Mouse (Mus musculus) adrenal gland, adult 18-20 months (tissue): Measurements from ENCODE around the gene Usp34. TPM values are rescaled to one million over a fixed set of nuclear protein-coding genes. Genes with fewer than 3 reads are reported as not detected.
"Not testable (repeated sequence)": the region's sequence is repeated elsewhere in the genome, so short reads cannot be mapped to it uniquely, and the experiment has no call there.

ENCODE experiments used
- DNase-seq, 2 experiments: peaks; one replicate each; pipeline ENCODE4 v3.0.0; 2021 to 2022; ENCODE audit warnings: low spot score in 2 of 2
- long read RNA-seq, 2 experiments: library from polyadenylated mRNA; stranded (forward); transcript quantifications; one replicate each; pipeline ENCODE4 v2.0.0; 2021
- total RNA-seq, 2 experiments: library from RNA; stranded (reverse); gene quantifications; 1 replicate in 1 of 2; 2 replicates in 1 of 2; pipeline ENCODE4 v1.2.3; 2021

Gene Usp34
- 10 to 100 TPM; 46.7 to 55.6 TPM for total RNA-seq
- long read RNA-seq, experiment 1, partial matches to known transcripts, result 2 of 3 reads
- long read RNA-seq, experiment 1, other reads (novel, unspliced or antisense), result 1 of 3 reads
- long read RNA-seq, experiment 2, partial matches to known transcripts, result 7 of 14 reads
- long read RNA-seq, experiment 2, other reads (novel, unspliced or antisense), result 7 of 14 reads

DNA sequence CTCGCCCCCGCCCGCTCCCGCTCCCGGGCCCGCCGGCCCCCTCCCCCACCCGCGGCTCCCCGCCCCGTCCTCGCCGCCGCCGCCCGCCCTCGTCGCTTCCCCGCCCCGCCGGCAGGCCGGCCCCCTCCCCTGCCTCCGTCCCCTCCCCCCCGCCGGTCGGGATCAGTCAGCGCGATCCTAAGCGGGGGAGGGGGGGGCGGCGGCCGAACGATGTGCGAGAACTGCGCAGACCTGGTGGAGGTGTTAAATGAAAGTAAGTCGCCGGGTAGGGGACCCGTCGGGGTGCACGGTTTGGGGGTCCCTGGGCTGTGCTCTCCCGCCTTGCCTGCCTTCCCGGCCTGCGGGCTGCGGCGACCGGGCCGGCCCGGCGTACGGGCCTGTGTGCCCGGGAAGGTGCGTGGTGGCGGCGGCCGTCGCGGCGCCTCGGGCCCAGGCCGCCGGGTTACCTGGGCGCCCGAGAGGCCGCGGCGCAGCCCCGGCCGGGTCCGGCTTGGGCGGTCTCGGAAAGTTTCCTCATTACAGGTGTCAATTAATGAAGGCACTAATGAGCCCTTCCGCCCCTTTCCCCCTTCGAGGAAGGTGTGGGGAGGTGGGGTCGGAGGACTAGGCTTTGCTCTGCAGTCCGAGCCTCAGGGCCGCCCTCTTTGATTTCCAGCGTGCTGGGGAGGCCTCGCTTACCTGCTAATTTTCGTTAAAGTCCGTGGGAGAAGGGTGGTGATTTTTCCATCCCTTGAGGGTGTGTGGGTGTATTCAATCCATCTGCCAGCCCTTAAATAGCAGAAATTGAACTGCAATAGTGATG lies at the start of gene Usp34:
Gene Usp34 (plus strand): TSS at position 132 of the 802 bp plus-strand sequence.
- peak; percentile 63 to 75 for DNase-seq

DNA sequence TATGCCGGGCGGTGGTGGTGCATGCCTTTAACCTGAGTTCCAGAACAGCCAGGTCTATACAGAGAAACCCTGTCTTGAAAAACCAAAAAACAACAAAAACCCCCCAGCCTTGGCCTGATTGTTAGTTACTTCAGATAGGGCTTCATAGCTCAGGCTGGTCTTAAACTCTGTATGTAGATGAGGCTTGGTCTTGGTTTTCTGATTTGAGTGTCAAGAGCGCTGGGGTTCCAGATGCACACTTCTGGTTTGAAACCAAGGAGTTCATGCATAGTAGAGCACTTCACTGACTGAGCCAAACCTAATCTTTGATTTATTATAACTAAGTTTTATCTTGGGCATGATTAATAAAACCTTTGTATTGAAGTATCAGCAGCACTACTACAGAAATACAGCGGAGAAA lies 47.6 kb upstream of the Usp34 start:
- no peak for DNase-seq

DNA sequence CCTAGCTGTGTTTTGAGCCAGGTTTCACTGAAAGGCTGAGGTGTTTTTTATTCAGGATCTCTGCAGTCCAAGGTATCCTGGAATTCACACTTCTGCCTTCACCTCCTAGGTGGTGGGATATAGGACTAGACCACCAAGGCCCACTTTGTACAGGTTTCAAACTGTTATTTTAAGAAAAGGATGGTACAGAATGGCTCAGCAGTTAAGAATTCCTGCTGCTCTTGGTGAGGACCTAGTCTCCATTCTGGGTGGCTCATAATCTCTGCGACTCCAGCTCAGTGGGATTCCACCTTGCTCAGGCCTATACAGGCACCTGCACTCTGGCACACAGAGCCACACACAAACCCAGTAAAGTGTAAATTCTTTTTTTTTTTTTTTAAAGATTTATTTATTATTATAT lies 47.2 kb upstream of the Usp34 start:
- no peak for DNase-seq

DNA sequence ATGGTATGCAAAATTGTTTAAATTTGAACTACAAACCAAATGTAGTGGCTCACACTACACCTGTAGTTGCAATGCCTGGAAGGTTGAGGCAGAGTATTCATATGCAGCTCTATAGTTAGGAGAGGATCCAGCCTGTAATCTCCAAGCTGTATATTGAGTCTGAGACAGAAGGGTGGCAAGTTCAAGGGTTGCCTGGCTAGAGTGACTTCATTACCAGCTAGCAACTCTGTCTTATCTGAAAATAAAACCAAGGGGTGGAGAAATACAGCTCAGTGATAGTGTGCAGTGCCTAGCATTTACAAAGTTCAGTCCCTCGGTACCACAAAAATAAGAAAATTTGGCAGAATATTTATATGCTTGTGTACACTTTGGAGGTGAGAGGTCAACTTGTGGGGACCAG lies 46.5 kb upstream of the Usp34 start:
- no peak for DNase-seq

DNA sequence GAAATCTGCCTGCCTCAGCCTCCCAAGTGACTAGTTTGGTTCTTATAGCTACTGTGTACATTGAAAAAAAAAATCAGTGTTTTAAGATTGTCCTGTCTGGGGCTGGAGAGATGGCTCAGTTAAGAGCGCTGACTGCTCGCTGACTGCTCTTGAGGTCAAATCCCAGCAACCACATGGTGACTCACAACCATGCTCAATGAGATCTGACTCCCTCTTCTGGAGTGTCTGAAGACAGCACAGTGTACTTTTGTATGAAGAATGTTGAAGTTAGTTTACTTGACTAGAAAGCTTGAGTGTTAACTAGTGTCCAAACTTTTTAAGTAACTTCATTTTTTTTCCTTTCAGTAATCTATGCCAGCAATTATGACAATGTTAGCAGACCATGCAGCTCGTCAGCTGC lies 45.2 kb upstream of the Usp34 start:
- DNase-seq, result no peak

DNA sequence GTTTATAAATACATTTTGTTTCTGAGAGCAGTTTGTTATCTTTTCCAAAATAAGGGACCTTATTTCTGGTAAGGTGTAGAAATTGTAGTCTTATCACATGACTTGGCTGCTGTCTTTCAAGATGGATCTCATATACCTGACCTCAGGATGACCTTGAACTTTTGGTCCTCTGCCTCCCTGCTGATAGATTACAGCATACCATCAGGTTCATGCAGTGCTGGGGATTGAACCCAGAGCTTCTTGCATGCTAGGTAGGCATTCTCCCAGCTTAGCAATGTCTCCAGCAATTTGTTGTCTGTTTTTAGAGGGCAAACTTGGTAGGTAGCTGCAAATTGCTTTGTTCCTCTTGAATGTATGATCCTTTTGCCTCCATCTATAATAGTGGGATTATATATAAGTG lies 41.7 kb upstream of the Usp34 start:
- no peak for DNase-seq

DNA sequence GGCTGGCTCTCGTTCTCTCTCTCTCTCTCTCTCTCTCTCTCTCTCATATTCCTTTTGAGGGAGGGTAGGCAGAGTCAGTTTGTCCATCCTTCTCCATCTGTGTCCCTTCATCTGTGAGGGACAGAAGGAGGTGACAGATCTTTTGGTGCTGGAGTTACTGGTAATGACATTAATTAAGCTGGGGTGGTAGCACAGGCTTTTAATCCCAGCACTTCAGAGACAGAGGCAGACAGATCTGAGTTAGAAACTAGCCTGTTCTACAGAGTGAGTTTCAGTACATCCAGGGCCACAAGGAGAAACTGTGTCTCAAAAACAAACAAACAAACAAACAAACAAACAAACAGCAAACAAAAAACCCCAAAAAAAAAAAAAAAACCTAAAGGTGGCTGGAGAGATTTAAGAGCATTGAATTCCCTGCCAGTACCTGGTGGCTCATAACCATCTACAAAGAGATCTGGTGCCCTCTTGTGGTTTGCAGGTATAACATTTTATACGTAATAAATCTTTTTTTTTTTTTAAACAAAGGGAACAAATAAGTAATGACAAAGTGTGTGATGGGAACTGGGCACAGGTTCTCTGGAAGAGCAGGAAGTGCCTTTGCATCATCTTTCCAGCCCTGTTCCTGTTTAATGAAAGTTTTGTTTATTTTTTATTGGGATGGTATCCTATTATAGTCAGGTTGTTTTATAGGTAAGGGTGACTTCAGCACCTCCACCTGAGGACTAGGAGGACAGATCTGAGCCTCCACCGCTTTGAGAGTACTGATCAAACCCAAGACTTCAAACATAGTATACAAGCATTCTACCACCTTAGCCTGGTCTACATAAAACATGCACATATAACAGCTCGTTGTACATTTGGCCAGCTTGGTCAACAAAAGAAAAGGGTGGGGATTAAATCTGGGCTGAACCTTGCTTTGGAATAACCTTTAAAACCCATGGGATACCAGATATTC lies 34.6 kb upstream of the Usp34 start:
- no peak for DNase-seq

DNA sequence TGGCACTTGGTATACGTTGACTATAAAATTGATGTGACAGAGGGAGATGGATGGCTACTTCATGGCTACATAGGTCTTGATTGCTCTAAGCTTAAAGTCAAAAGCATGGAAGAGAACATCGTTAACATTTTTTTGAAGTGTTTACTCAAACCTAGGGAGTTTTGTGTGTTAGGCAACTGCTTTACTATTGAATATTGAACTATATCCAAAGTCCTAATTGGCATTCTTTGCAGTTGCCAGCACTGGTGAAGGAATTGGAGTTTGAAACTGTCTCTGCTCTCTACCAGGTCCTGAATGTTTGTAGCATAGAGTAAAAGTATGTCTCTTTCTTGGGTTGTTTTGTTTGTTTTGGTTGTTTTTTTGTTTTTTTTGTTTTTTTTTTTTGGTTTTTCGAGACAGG lies 30.9 kb upstream of the Usp34 start:
- no peak for DNase-seq

DNA sequence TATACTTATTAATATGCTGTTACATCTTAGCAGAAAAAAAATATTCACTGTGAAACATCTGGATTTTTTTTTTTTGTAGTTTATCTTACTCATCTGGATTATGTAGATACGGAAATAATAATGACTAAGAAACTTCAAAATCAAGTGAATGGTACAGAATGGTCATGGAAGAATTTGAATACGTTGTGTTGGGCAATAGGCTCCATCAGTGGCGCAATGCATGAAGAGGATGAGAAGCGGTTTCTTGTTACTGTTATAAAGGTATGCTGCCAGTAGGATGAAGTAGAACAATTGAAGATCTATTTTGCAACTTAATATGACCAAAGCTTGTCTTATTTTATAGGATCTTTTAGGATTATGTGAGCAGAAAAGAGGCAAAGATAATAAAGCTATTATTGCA lies 22.2 kb upstream of the Usp34 start:
- DNase-seq, result no peak

DNA sequence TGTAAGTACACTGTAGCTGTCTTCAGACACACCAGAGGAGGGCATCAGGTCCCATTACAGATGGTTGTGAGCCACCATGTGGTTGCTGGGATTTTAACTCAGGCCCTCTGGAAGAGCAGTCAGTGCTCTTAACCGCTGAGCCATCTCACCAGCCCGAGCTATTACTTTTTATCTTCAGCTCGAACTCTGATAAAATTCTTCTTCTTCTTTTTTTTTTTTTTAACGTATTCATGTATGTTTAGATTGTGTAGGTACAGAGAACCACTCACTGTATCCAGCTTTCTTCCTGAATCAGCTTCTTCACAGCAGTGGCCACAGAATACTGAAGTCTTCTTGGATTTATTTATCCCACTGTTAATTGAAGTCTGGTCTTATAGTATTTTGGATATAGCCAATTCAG lies 17.8 kb upstream of the Usp34 start:
- not testable (repeated sequence) for DNase-seq

DNA sequence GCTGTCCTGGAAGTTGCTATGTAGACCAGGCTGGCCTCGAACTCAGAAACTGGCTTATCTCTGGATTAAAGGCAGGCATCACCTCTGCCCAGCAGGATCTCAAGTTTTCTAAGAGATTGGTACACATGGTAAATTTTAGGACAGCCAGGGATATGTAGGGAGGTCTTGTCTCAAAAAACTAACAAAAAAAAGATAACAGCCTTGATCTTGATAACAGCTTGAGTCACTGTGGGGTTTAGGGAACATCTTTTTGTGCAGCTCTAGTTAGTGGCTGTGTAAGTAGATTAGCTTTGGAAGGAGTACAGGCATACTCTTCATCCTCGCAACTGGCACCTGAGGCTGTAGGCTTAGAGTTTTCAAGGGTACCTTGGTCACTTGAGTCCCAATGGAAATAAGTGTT lies 9.3 kb upstream of the Usp34 start:
- no peak for DNase-seq

DNA sequence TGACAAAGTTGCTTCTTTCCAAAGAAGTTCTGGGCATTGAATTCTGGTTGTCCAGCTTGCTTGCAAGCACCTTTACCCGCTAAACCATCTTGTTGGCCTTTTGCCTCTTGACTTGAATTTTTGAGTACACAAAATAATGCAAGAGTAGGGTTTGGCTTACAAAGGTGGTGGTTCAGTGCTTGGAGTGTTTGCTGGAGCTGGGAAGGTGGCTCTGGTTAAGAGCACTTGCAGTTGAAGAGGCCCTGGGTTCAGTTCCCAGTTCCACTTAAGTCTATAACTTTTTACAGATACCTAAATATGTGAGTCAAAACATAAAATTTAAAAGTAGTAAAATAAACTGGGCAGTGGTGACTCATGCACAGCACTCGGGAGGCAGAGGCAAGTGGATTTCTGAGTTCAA lies 8.4 kb upstream of the Usp34 start:
- no peak for DNase-seq

DNA sequence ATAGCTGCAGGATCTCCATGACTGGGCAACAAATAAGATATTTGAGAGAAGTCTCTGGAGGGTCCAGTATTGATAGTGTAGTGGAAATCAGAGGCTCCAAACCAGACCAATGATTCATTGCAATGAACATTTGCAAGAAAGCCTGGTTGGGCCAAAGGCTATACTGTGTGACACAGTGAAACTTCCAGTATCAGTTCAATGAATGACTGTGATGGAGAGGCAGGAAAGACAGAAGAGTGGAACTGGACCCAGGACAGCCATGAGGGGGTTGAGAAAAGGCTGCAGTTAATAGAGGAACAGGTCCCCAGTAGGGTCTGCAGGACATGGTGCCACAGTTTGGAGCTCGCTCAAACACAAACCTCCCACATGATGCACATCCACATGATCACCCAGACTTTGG lies 6.8 kb upstream of the Usp34 start:
- no peak for DNase-seq

DNA sequence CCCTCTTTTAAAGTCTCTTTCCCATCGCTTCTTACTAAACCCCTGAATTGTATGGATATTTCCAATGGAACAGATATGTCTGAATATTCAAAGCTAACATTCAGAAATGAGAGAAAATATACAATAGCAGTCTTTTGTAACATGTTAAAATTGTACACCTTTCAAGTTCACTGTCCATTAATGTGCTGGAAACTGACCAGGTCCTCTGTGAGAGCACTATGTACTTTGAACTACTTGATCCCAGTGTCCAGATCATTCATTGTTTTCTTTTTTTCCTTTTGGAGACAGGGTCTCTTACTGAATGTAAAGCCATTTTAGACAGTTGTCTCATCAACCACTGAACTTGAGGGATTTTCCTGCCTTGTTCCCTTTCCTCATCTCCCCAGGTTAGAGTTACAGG lies 3.6 kb upstream of the Usp34 start:
- no peak for DNase-seq

DNA sequence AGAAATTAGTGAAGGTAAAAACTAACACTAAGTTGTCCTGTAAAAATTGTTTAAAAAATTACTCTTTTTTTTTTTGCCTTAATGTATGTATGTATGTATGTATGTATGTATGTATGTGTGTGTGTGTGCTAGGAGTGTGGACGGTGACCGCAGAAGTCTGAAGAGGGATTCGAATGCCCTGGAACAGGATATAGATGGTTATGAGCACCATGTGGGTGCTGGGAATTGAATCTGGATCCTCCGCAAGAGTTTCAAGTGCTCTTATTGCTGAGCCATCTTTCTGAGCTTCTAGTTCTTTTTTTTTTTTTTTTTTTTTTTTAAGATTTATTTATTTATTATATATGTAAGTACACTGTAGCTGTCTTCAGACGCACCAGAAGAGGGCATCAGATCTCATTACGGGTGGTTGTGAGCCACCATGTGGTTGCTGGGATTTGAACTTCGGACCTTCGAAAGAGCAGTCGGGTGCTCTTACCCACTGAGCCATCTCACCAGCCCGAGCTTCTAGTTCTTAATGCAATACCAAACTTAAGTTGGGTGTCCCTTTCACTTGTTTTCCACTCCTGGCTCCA lies 1.5 kb upstream of the Usp34 start:
- DNase-seq, result not testable (repeated sequence)

DNA sequence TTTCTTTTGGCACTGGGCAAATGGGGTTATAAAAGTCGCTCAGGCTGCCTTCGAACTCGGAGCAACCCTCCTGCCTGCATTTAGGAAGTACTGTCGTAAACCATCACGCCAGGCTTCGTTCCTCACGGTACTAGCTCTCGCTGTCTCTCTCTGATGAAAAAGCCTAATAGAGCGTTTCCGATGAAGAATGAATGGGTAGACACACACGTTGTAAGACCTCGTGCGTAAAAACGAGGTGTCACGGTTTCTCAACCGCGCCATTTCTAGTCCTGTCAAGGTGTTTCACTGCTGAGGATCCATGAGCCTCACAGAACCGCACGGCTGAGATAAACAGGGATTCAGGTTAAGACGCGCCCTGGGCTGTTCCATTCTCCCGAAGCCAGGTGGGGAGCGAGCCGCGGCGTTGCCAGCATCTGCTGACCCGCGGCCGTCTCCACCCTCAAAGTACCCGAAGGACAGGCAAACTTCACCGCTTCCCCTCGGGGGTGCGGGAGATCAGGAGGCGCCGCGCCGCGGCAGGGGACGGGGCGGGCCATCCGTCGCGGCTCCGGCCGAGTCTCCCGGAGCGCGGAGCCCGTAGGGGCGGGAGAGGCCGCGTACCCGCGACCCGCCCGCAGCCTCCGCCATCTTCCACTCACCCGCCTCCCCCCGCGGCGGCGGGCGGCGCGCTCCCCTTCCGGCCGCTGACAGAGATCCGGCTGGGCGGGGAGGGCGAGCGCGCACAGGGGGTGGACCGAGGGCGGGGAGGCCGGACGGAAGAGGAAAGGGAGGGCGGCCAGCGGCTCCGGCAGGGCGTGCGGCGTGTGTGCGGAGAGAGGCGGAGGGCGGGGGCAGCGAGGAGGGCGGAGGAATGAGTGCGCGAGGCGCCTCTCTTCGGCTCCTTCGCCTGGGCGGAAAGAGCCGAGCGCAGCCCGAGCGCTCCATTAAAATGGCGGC lies 754 bp upstream of the Usp34 start:
- peak; percentile 93 to 94 for DNase-seq

DNA sequence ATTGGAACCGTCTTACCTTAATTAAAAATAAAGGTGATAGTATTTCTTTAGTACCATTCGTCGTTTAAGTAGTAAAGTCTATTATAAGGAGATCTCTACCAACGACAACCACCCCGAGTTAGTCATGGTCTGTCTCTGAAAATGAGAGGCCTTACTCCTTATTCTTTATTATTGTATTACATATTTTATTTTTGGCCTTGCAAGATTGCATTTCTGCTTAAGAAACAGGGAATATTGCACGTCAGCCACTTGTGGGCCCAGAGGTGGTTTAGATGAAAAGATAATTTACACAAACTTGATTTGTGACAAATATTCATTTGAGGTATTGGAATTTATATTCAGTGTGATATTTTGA lies 848 bp downstream of the Usp34 start:
- DNase-seq, result no peak

DNA sequence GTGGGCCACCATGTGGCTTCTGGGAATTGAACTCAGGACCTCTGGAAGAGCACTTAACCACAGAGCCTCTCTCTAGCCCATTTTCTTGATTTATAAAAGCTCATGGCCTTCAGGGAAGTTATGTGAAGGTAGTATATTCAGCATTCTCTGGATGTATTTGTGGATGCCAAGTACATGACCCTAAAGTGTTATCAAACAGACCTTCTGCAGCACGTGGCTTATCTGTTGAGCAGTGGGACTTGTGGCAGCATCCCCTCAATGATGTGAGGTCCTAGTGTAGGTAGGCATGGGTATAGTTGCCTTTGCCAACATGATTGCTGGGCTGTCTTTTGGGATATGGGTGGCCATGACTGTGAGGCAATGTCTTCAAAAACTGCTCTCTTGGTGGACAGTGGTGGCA lies 6.8 kb downstream of the Usp34 start:
- no peak for DNase-seq

DNA sequence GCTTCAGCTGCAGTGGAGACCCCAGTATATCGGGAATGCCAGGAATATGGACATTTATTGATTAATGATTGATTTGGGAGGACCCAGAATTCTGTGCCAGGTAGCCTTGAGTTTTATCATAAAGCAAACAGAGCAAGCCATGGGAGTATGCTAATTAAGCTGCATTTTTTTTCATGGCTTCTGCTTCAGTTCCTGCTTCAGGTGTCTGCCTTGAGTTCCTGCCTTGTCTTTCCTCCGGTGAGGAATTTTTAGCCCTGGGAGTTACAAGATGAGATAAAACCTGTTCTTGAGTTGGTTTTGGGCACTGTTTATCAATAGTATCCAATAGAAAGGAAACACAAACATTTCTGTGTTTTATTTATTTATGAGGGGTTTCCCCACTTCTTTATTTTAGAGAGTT lies 22.7 kb downstream of the Usp34 start:
- no peak for DNase-seq

DNA sequence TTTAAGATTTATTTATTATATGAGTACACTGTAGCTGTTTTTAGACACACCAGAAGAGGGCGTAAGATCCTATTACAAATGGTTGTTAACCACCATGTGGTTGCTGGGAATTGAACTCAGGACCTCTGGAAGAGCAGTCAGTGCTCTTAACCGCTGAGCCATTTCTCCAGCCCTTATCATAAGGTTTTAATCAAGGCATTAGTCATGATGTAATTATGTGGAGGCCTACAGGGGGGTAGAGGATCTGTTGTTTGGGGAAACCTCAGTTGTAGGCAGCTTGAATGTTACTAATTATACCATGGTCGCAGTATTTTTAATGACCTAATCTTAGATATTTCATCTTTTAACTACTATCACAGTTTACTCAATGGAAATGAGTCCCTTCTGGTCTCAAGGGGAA lies 25.4 kb downstream of the Usp34 start:
- no peak for DNase-seq

DNA sequence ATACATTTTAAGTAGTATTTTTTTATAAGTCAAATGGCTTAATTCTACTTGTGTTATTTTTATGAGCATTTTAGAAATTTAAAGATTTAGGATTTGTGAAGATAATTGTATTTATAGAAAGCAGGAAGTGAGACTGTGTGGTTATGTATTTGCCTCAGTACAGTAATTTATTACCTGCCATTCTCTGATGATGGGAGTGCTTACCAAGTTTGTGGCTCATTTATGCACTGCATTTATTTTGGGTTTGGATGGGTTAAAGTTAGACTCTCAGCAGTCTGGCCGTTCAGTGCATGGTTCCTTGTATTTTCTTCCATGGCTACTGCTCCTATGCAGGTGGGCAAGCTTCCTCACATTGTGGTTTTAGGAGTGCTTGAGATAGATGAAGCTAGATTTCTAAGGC lies 28.5 kb downstream of the Usp34 start:
- no peak for DNase-seq
